Mouse (Mus musculus) monocyte, adult 2 months (primary cell): Measurements from ENCODE around the gene Parp9.
A peak's percentile ranks its signal among the peaks of the same experiment; 100 is the strongest.
"Not testable (repeated sequence)": the region's sequence is repeated elsewhere in the genome, so short reads cannot be mapped to it uniquely, and the experiment has no call there.

Experiments
- DNase-seq, 2 experiments: peaks; one replicate each; pipeline ENCODE4 v3.0.0; 2022; ENCODE audit warnings: low spot score in 2 of 2, low read depth in 1 of 2

Gene Parp9

GRCm38 (mm10) chr16:35923546-35924198 lies 14.6 kb upstream of the Parp9 start:
- DNase-seq, result no peak

DNA sequence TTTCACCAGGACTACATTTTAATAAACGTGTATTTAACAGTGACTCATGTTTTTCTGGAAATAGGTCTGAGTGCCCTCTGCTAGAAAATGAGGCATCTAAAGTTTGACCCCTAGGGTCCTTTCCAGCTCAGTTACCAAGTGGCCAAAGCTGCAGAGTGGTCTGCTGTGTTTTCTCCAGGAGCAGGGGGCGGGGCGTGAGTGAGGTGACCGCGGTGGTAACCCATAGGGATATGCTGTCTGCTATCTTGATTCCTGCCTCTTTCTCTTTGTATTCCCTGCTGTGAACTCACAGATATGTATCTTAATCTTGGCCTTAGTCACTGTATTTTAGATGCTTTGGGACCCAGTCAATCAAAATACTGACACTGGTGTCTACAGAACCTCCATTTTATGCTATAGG lies 13.9 kb upstream of the Parp9 start:
- no peak for DNase-seq

DNA sequence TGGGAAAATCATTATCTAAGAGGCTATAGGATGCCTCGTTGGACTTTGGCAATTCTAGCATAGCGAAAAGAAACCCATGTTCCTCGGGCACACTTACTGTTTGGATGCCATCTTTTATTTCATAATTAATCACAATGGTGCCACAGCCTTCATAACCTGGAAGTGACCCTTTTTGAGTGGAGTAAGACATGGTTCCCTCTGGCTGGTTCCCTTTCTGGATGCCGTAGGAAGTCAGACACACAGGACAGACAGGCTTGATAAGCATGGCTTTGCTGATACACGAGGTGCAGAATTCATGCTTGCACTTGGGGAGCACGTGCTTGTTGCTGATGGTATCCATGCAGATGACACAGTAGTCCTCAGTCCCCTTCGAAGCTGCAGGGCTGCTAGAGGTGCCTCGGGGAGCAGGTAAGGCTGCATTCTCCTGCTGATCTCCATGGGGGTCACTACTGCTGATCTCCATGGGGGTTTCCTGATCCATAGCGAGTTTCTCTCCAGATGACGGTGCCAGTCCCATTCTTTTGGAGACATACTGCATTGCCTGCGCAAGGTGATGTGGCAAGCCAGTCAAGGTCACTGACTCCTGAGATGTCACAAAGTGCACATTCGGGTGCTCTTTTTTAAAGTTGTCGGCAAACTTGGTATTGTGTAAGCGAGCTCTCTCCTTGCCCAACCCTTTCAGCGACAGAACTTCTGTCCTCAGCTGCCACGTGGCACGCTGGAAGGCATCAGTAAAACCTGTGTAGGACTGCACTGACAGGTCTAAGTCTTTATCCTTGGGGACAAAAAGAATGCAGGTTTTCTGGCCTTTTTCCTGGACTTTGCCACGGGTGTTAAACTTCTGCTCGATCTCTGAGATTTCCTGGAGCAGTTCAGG lies 5.9 kb upstream of the Parp9 start:
- no peak for DNase-seq

- DNase-seq, result no peak
Observed at GRCm38 (mm10) chr16:35933181-35933580, 5.1 kb upstream of the Parp9 start.

- no peak for DNase-seq
Observed at GRCm38 (mm10) chr16:35939261-35939660, 991 bp downstream of the Parp9 start.

- peak; percentile 82 to 87 for DNase-seq
Observed at GRCm38 (mm10) chr16:35939690-35940089, 1.4 kb downstream of the Parp9 start.

DNA sequence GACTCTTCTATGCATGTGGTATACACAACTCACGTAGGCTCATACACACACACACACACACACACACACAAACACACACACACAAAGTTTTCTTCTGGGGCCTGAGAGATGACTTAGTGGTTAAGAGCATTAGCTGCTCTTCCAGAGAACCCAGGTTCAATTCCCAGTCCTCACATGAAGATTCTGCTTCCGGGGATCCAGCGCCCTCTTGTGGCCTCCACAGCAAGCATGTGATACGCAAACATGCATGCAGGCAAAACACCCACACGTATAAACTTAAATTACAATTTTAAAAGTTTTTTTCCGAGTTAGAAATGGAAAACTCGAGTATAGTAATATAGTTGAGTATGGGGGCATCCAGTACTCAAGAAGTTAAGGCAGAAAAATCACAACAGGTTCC lies 3.1 kb downstream of the Parp9 start:
- DNase-seq, result peak in 1 of 2 experiments; percentile 21

DNA sequence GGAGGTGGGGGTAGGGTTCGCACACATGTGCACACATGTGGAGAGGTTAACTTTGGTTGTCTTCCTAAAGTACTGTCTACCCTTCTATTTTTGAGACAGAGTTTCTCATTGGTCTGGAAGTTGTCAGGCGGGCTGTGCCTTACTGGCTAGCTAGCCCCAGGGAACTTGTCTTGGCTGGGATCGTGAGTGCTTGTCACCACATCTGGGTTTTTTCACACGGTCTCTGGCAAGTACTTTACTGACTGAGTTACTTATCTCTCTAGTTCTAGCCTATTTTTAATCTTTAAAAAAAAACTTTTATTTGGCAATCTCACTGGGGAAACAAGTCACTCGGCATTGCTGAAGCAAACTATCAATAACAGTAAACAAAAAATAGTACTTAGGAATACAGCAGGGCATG lies 11.0 kb downstream of the Parp9 start:
- no peak for DNase-seq

GRCm38 (mm10) chr16:35951216-35951615 lies 12.9 kb downstream of the Parp9 start:
- DNase-seq, result no peak

GRCm38 (mm10) chr16:35952628-35953130 lies 14.4 kb downstream of the Parp9 start:
- no peak for DNase-seq

- DNase-seq, result not testable (repeated sequence)
Observed at GRCm38 (mm10) chr16:35965991-35966390, 27.7 kb downstream of the Parp9 start.

DNA sequence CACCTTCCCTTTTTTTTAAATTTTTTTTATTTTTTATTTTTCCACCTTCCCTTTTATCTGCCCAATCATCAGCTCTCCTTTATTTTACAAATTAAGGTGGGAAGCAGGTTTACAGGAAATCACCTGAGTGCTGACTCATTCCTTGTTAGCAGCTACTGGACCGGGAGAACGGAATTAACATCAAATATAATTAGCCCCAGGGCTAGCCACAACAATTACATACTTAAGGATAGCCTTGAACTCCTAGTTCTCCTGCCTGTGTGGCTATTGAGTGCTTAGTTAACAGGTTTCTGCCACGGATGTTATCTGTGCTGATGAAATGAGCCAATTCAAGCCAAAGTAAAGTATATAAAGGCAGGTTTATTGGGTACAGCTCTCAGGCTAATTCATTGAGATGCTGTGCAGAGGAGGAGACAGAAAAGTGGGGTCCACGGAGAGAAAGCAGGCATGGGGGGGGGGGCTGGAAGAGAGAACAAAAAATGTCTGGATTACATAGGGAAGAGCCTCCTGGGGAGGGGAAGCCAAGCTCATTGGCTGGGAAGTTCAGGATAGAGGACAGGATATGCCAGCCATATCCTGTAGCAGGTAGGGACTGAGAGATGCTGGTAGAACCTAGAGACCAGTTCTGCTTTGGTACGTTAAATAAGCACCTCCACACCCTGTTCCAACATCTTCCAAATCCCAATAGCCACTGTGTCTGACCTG lies 28.3 kb downstream of the Parp9 start:
- no peak for DNase-seq

DNA sequence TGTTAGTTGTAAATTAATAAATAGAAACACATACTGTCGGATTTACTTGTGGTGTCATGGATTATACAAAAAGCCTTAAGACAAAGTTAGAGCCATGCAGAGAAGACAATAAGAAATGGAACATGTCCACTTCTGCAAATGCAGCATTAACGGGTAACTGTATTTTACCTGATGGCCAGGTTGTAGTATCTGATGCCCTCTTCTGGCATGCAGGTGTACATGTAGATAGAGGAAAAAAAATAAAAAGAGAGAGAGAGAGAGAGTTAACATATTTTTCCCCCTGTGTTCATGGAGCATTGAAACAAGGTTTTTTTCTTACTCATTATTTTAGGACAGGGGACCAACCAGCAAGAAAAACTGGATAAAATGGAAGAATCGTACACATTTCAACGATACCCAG lies 29.0 kb downstream of the Parp9 start:
- DNase-seq, result no peak

DNA sequence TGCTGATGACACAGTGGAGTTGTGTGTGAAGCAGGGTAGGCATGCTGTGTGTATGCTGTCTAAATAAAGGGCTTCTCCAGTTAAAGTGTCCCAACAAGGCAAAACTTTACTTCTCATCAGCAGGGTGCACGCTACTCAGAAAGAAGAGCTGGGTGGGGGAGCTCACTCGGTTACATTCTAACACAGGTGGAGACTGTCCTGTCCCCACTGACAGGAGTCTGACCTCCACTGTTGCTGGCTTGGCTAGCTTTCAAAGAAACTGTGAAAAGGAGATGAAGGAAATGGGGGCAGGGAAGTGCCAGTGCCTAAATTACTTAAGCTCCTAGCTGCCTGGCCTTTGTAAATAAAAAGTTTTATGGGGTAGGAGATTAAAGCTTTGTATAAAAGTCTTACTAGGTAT lies 29.9 kb downstream of the Parp9 start:
- DNase-seq, result no peak

DNA sequence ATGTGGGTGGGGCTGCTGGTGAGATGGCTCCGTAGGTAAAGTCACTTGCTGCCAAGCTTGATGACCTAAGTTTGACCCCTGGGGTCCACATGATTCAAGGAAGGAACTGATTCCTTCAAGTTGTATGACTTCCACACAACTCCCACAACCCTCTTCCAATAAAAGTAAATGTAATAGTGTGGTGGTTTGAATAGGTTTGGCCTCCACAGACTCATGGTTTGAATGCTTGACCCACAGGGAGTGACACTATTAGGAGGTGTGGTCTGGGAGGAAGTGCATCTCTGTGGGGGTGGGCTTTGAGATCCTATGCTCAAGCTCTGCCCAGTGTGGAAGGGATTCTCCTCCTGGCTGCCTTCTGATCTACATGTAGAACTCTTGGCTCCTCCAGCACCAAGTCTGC lies 35.8 kb downstream of the Parp9 start:
- DNase-seq, result no peak

DNA sequence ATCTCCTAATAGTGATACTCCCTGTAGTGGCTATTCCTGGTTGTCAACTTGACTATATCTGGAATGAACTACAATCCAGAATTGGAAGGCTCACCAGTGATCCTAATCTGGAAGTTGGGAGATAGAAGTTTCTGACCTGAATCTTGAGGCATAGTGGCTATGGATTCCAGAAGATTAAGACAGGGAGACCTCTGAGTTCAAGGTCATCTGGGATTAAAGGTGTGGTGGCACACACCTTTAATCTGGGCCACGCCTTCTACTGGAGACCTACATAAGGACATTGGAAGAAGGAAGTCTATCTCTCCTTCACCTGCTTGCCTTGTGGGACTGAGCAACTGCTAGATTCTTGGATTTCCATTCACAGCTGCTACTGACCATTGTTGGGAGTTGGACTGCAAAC lies 40.2 kb downstream of the Parp9 start, which contains the start of gene Kpna1:
Kpna1 (plus strand) TSS at position 301 of the 400 bp plus-strand sequence.
- not testable (repeated sequence) for DNase-seq

- peak; percentile 100 for DNase-seq
Observed at GRCm38 (mm10) chr16:35981363-35981821, 43.1 kb downstream of the Parp9 start.

- no peak for DNase-seq
Observed at GRCm38 (mm10) chr16:35982506-35982901, 44.2 kb downstream of the Parp9 start.

DNA sequence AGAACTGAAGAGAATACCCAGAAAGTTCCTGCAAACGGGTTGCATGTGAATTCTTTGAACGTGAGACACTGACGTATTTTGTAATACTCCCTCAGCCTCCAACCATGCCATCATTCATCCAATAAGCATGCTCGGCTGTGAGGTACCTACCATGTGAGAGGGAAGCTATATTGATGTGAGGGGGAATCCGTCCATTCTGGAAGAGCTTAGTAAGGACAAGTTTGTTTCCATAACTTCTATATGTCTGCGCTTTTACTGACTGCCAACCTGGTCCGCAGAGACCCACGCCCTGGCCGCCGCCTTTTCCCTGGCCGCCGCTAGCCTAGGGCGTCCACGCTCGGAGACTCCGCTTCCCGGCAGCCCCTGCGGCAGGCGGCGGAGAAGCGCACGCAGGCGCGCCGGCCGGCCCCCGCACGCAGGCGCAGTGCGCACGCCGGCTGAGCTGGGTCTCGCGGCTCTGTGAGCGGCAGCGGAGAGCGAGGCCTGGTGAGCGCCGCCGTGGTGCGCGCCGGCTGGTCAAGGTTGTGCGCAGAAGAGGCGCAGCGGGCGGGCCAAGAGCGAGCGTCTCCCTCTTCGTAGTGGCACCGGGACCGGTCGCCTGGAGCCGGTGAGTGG lies 44.7 kb downstream of the Parp9 start:
- DNase-seq, result peak; percentile 65 to 86

DNA sequence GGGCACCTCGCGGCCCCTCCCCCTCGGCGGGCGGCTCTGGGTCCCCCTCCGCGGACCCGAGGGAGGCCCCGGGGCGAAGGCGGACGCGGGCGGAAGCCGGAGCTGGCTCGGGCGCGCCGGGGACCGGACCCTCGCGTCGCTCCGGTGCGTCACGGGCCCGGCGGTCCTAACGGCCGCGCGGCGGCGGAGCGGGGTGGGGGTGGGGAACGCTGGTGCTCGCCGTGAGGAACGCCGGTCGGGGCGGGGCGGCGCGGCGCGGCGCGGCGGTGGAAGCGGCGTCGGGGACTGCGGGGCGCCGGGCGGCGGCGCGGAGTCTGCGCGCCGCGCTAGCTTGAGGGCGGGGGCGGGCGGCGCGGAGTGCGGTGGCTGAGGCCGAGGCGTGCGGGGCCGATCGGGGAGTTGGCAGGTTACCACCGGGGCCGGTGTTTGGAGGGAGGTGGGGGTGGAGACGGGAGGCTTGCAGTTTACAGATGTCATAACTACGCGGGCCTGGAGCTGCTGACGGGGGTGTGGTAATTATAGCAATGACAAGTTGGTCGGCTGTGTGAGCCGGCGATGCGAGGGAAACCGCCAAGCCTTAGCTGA lies 45.3 kb downstream of the Parp9 start:
- DNase-seq, result peak; percentile 18 to 52

DNA sequence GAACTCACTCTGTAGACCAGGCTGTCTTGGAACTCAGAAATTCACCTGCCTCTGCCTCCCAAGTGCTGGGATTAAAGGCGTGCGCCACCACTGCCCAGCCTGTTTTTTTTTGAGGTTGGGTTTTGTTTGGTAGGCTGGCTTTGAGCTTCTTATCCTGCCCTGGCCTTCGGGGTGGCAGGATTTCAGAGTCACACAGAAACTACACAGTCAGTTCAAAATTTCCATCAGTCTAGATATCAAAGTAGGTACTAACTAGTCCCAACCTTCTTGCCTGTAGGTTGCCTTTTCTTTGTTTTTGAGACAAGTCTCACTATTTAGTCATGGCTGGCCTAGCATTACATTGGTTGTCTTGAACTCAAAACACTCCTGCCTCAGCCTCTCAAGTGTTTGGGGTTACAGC lies 46.2 kb downstream of the Parp9 start:
- DNase-seq, result no peak
